Mouse (Mus musculus) macrophage (primary cell): ENCODE results near the gene N4bp2. TPM values are rescaled to one million over a fixed set of nuclear protein-coding genes. Genes with fewer than 3 reads are reported as not detected.
A peak's percentile ranks its signal among the peaks of the same experiment; 100 is the strongest.
"Not testable (repeated sequence)": the region's sequence is repeated elsewhere in the genome, so short reads cannot be mapped to it uniquely, and the experiment has no call there.

Experiments used
- H3K27ac ChIP-seq: fragments of 350-480 bp; formaldehyde crosslinking; 2 replicates; pipeline ENCODE4 v1.9.0; 2021
- H3K36me3 ChIP-seq: fragments of 350-480 bp; formaldehyde crosslinking; 2 replicates; pipeline ENCODE4 v1.9.0; 2021; ENCODE audit errors: inconsistent target
- H3K4me3 ChIP-seq: fragments of 350-480 bp; formaldehyde crosslinking; 2 replicates; pipeline ENCODE4 v1.9.0; 2021; ENCODE audit errors: inconsistent target
- H3K79me2 ChIP-seq: fragments of 350-480 bp; formaldehyde crosslinking; 2 replicates; pipeline ENCODE4 v1.9.0; 2021; ENCODE audit errors: inconsistent target
- WGBS: methylation state at CpG from one replicate; pipeline ENCODE4 v1.1.7; 2026; ENCODE audit warnings: inconsistent platforms; ENCODE audit not compliant: missing documents; 5-methylcytosine and 5-hydroxymethylcytosine counted together
- polyA plus RNA-seq: library from polyadenylated mRNA; stranded (reverse); fragments of 250-400 nt; gene quantifications from 3 replicates; pipeline ENCODE4 v1.2.4, GENCODE M21; 2018; ENCODE audit warnings: inconsistent platforms
- total RNA-seq, 78 experiments: library from RNA; depleted of rRNA; stranded (reverse); fragments of 250-400 nt; gene quantifications; 1 replicate in 9 of 78; 2 replicates in 24 of 78; 3 replicates in 43 of 78; 4 replicates in 2 of 78; pipeline ENCODE4 v1.2.4; 2018; ENCODE audit warnings: inconsistent platforms in 56 of 78

The N4bp2 gene
- 10 to 100 TPM; 19.4 to 72.0 (median 48.8) TPM for total RNA-seq (2018; cell fraction: chromatin; rRNA removed)
- 10 to 100 TPM in 13 of 26 experiments, 1 to 10 TPM in 13; 6.4 to 16.1 (median 9.9) TPM for total RNA-seq (2018; cell fraction: cytosol; rRNA removed)
- 10 to 100 TPM; 14.8 to 46.1 (median 26.3) TPM for total RNA-seq (2018; cell fraction: nucleus; rRNA removed)
- 5.2 to 7.6 TPM (median 5.6 TPM) in 3 replicates for polyA plus RNA-seq

- WGBS = under 1% methylated on average over 58 of the region's 80 CpGs
- H3K79me2 ChIP-seq = peaks cover 11% of the 10 kb centered on the region; the same call in 1 of the 2 replicates
- no peak within 1 kb of the TSS for H3K27ac ChIP-seq
- H3K36me3 ChIP-seq = no peaks in the 10 kb centered on the region
- peak within 1 kb of the TSS; percentile 74 for H3K4me3 ChIP-seq
Measured at GRCm38 (mm10) chr5:65763088-65763915, at the start of gene N4bp2. N4bp2 (plus strand) TSS chr5:65763521.

GRCm38 (mm10) chr5:65715084-65715483, 48.2 kb upstream of the N4bp2 start:
- H3K36me3 ChIP-seq = no peaks in the 10 kb centered on the region
- H3K79me2 ChIP-seq = no peaks in the 10 kb centered on the region
- 87% methylated on average over 6 of the region's 6 CpGs for WGBS
- no peak overlapping the region for H3K4me3 ChIP-seq
- no peak overlapping the region for H3K27ac ChIP-seq

GRCm38 (mm10) chr5:65717063-65717902, 46.0 kb upstream of the N4bp2 start:
- Histone ChIP-seq H3K79me2 (no peaks in the 10 kb centered on the region), H3K4me3 (no peak overlapping the region), H3K27ac (no peak overlapping the region), H3K36me3 (no peaks in the 10 kb centered on the region)
- 75% methylated on average over 16 of the region's 18 CpGs for WGBS

DNA sequence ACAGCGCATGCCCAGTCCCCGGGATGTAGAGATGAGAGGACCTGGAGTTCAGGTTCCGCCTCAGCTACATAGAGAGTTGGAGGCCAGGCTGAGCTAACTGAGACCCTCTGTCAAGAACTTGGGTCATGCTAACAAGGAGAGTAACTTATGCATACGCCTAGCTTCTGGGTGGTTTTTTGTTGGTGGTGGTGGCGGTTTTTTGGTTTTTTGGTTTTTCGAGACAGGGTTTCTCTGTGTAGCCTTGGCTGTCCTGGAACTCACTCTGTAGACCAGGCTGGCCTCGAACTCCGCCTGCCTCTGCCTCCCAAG, 45.5 kb upstream of the N4bp2 start:
- H3K79me2 ChIP-seq, H3K27ac ChIP-seq, H3K4me3 ChIP-seq, H3K36me3 ChIP-seq: not testable (repeated sequence)
- 94% methylated on average over 8 of the region's 8 CpGs for WGBS

GRCm38 (mm10) chr5:65718368-65718767, 45.0 kb upstream of the N4bp2 start:
- no peak overlapping the region for H3K27ac ChIP-seq
- H3K79me2 ChIP-seq = no peaks in the 10 kb centered on the region
- no peaks in the 10 kb centered on the region for H3K36me3 ChIP-seq
- 55% methylated on average over 2 of the region's 3 CpGs for WGBS
- no peak overlapping the region for H3K4me3 ChIP-seq

DNA sequence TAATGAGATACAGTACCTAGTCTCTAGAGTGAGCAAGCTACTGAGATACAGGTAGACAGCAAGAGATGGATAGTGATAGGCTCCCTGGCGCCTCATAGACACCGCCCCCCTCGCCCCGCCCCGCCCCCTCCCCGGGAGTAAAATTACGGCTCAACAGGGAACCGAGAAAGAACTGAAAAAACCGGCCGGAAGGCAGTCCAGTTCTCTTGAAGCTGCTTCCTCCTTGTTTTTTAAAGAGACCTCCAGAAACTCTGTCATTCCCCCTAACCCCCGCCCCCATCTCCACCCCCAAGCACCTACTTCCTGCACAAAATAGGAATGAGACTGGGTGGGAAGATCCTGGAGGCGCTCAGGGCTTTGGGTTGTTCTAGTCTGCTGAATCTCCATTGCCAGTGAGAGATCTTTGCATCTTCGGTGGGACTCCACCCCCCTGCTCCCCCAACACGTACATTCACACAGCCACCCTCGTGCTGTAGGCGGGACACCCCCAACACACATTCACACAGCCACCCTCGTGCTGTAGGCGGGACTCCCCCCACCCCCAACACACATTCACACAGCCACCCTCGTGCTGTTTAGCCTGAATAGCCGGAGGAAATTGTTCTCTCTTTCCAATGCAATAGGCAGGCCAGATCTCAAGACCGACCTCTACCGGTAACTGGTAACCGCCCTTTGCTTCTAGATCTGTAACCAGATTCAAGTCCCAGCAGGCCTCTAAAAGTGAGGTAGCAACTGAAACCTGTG, 38.8 kb upstream of the N4bp2 start:
- H3K27ac ChIP-seq = peak overlapping the region; percentile 80
- WGBS = under 1% methylated on average over 23 of the region's 23 CpGs
- H3K36me3 ChIP-seq = no peaks in the 10 kb centered on the region
- H3K4me3 ChIP-seq = peak overlapping the region; percentile 22
- H3K79me2 ChIP-seq = no peaks in the 10 kb centered on the region

- H3K27ac ChIP-seq = no peak overlapping the region
- no peaks in the 10 kb centered on the region for H3K36me3 ChIP-seq
- no peaks in the 10 kb centered on the region for H3K79me2 ChIP-seq
- WGBS = 43% methylated on average over 9 of the region's 9 CpGs
- H3K4me3 ChIP-seq = no peak overlapping the region
Measured at GRCm38 (mm10) chr5:65731173-65732007, 31.9 kb upstream of the N4bp2 start.

GRCm38 (mm10) chr5:65735601-65736000, 27.7 kb upstream of the N4bp2 start:
- no peaks in the 10 kb centered on the region for H3K79me2 ChIP-seq
- WGBS = 95% methylated on average over 2 of the region's 2 CpGs
- no peak overlapping the region for H3K27ac ChIP-seq
- no peaks in the 10 kb centered on the region for H3K36me3 ChIP-seq
- no peak overlapping the region for H3K4me3 ChIP-seq

DNA sequence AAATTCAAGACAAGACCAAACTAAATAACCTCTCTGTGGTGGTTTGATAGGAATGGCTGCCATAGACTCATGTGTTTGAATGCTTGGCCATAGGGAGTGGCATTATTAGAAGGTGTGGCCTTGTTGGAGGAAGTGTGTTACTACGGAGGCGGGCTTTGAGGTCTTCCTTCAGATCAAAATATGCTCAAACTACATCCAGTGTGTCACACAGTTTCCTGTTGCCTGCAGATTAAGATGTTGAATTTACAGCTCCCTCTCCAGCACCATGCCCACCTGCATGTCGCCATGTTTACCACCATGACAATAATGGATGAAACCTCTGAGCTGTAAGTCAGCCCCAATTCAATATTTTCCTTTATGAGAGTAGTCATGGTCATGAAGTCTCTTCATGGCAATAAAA, 24.0 kb upstream of the N4bp2 start:
- Histone ChIP-seq H3K27ac (no peak overlapping the region), H3K36me3 (no peaks in the 10 kb centered on the region), H3K4me3 (no peak overlapping the region), H3K79me2 (no peaks in the 10 kb centered on the region)
- WGBS = 53% methylated on average over 2 of the region's 3 CpGs

DNA sequence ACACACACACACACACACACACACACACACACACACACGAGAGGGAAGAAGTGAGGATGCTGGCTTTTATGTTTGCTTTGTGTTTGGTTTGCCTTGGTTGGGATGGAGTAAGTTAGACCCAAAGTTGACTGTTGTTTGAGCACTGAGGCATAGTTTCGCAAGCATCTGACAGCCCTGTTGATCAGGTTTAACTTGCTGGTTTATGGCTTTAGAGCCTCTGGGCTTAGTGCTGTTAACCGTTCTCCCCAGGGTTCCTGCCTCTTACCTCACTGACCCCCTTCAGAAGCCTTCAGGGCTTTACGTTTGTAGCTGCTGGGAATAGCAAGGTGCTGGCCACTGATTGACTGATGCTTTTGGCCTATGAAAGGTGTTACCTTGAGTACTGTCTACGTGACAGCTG, 16.4 kb upstream of the N4bp2 start:
- 95% methylated on average over 4 of the region's 5 CpGs for WGBS
- no peak overlapping the region for H3K4me3 ChIP-seq
- H3K79me2 ChIP-seq = no peaks in the 10 kb centered on the region
- H3K36me3 ChIP-seq = no peaks in the 10 kb centered on the region
- H3K27ac ChIP-seq = no peak overlapping the region

- no peak overlapping the region for H3K27ac ChIP-seq
- H3K4me3 ChIP-seq = no peak overlapping the region
- H3K36me3 ChIP-seq = no peaks in the 10 kb centered on the region
- no peaks in the 10 kb centered on the region for H3K79me2 ChIP-seq
- WGBS = 100% methylated on average over 1 of the region's 2 CpGs
Measured at GRCm38 (mm10) chr5:65748386-65748785, 14.9 kb upstream of the N4bp2 start.

DNA sequence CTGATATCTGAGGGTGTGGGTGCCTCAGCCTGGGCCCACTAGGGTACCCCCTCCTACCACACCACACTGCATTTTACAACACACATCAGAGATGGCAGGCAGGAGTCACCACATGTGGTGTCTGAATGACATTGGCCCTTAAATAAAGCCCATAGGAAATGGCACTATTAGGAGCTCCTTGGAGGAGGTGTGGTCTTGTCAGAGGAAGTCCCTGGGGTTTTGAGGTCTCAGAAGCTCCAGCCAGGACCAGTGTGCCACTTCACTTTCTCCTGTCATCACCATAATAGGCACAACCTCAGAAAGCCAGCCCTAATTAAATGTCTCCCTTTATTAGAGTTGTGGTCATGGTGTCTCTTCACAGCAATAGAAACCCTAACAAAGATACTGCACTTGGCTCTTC, 14.4 kb upstream of the N4bp2 start:
- Histone ChIP-seq H3K4me3 (no peak overlapping the region), H3K79me2 (no peaks in the 10 kb centered on the region), H3K27ac (no peak overlapping the region)

DNA sequence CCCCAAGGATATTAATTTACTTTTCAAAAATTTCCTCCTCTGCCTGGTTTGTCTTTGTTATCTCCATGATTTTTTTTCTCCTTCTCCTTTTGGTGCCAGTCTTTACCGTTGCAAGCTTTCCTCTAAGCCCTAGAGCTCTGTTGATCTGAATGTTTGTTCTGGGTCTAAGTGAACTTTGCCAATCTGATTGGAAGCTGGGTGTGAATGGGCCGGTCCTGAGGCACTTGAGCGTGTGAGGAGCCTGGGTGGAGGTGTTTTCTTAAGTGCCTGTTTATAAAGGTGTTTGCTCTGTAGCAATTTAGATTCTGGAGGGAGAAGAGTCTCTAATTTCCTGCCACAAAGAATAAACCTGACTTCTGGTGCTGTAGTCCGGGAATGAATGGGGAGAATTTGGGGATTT, 11.3 kb upstream of the N4bp2 start:
- Histone ChIP-seq H3K4me3 (no peak overlapping the region), H3K27ac (no peak overlapping the region), H3K36me3 (no peaks in the 10 kb centered on the region), H3K79me2 (no peaks in the 10 kb centered on the region)
- 79% methylated on average over 2 of the region's 4 CpGs for WGBS

More for the DNA sequence above, 14.4 kb upstream of the N4bp2 start:
- H3K36me3 ChIP-seq = no peaks in the 10 kb centered on the region

DNA sequence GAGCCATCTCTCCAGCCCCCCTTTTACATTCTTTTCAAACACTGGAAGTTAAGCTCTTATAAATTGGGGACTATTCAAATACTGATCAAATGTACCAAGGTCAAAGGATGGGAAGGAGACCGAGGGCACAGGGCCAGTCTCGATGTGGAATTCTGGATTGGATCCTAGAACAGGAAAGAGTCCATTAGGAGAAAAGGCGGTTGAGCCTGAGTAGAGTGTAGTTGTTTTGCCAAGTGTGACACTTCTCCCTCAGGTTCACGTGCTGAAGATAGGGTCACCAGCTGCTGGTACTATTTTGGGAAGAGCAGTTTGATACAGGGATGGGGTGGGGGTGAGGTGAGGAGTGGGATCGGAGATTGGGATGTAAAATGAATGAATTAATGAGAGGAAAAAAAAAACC, 7.5 kb upstream of the N4bp2 start:
- no peak overlapping the region for H3K27ac ChIP-seq
- WGBS = 100% methylated on average over 5 of the region's 5 CpGs
- no peaks in the 10 kb centered on the region for H3K79me2 ChIP-seq
- H3K4me3 ChIP-seq = no peak overlapping the region
- H3K36me3 ChIP-seq = no peaks in the 10 kb centered on the region
